Mouse (Mus musculus): Measurements from ENCODE around the gene Celf5. TPM values are rescaled to one million over a fixed set of nuclear protein-coding genes. Genes with fewer than 3 reads are reported as not detected.
A peak's percentile ranks its signal among the peaks of the same experiment; 100 is the strongest.

The Celf5 gene
- 100 to 1,000 TPM; 268 TPM for total RNA-seq (2021)
- long read RNA-seq, full-length matches to known transcripts: 1 of 23 reads
- long read RNA-seq, partial matches to known transcripts: 0 of 23 reads
- long read RNA-seq, other reads (novel, unspliced or antisense): 22 of 23 reads

GRCm38 (mm10) chr10:81482533-81482889 lies at the start of gene Celf5:
Gene Celf5 (minus strand): TSS chr10:81482709.
- DNase-seq (ENCODE audit: low spot score in 2 of 2): peak; percentile 65 to 76

- DNase-seq (ENCODE audit: low spot score in 2 of 2): peak in 1 of 2 experiments; percentile 68
These were observed 44.3 kb upstream of the Celf5 start for GRCm38 (mm10) chr10:81526779-81527178.

GRCm38 (mm10) chr10:81525017-81525694 lies 42.6 kb upstream of the Celf5 start:
- no peak for DNase-seq (ENCODE audit: low spot score in 2 of 2)

GRCm38 (mm10) chr10:81524051-81524605 lies 41.6 kb upstream of the Celf5 start, which contains the start of gene Gna15:
Gene Gna15 (minus strand): TSS chr10:81524225.
- no peak for DNase-seq (ENCODE audit: low spot score in 2 of 2)

- DNase-seq (ENCODE audit: low spot score in 2 of 2): no peak
These were observed 41.1 kb upstream of the Celf5 start for GRCm38 (mm10) chr10:81523570-81523969.

- DNase-seq (ENCODE audit: low spot score in 2 of 2): no peak
These were observed 40.6 kb upstream of the Celf5 start for GRCm38 (mm10) chr10:81523142-81523541.

- no peak for DNase-seq (ENCODE audit: low spot score in 2 of 2)
These were observed 37.5 kb upstream of the Celf5 start for GRCm38 (mm10) chr10:81519978-81520365.

GRCm38 (mm10) chr10:81519227-81519977 lies 36.9 kb upstream of the Celf5 start:
- no peak for DNase-seq (ENCODE audit: low spot score in 2 of 2)

GRCm38 (mm10) chr10:81518546-81518945 lies 36.0 kb upstream of the Celf5 start:
- peak in 1 of 2 experiments; percentile 76 for DNase-seq (ENCODE audit: low spot score in 2 of 2)

- DNase-seq (ENCODE audit: low spot score in 2 of 2): no peak
These were observed 34.7 kb upstream of the Celf5 start for GRCm38 (mm10) chr10:81517227-81517626.

- no peak for DNase-seq (ENCODE audit: low spot score in 2 of 2)
These were observed 31.3 kb upstream of the Celf5 start for GRCm38 (mm10) chr10:81513798-81514197.

GRCm38 (mm10) chr10:81510246-81510810 lies 27.8 kb upstream of the Celf5 start:
- DNase-seq (ENCODE audit: low spot score in 2 of 2): no peak

- DNase-seq (ENCODE audit: low spot score in 2 of 2): no peak
These were observed 25.4 kb upstream of the Celf5 start for GRCm38 (mm10) chr10:81507691-81508489.

GRCm38 (mm10) chr10:81507095-81507494 lies 24.6 kb upstream of the Celf5 start:
- DNase-seq (ENCODE audit: low spot score in 2 of 2): no peak

- DNase-seq (ENCODE audit: low spot score in 2 of 2): no peak
These were observed 22.6 kb upstream of the Celf5 start for GRCm38 (mm10) chr10:81505016-81505664.

GRCm38 (mm10) chr10:81502658-81503057 lies 20.1 kb upstream of the Celf5 start:
- peak; percentile 79 to 94 for DNase-seq (ENCODE audit: low spot score in 2 of 2)

- no peak for DNase-seq (ENCODE audit: low spot score in 2 of 2)
These were observed 19.4 kb upstream of the Celf5 start for GRCm38 (mm10) chr10:81501863-81502262.

GRCm38 (mm10) chr10:81500032-81500431 lies 17.5 kb upstream of the Celf5 start, which contains the start of gene S1pr4:
Gene S1pr4 (minus strand): TSS chr10:81500132.
- no peak for DNase-seq (ENCODE audit: low spot score in 2 of 2)

GRCm38 (mm10) chr10:81499250-81499901 lies 16.9 kb upstream of the Celf5 start:
- DNase-seq (ENCODE audit: low spot score in 2 of 2): no peak

All from layer of hippocampus, adult 18-20 months (tissue).